Mouse (Mus musculus): ENCODE results near the gene Rtl6. TPM values are rescaled to one million over a fixed set of nuclear protein-coding genes. Genes with fewer than 3 reads are reported as not detected.

Gene Rtl6
- polyA plus RNA-seq, 1 experiment from 2014 or later, result 14.2 TPM

DNA sequence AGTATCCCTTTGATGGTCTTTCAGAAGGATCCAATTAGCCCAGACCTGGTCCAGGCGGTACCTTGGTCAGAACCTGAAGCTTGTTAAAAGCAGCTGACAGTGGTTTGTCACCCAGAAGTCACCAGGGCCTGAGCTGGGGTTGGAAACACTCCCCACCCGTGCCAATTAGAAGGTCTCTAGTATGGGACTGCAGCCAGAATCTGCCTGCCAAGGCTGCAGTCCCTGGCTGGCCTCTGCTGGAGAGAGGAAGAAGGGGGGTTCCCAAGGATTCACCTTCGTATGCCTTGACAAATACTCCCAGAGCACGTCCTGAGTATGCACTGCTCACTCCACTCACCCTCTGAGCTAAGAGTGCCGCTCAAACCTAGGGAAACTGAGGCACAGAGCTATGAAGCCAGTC, 34.6 kb upstream of the Rtl6 start:
- ATAC-seq (ENCODE audit: insufficient number of reproducible peaks, low FRiP score, low TSS enrichment, low read depth) (no peak), DNase-seq (ENCODE audit: low spot score) (no peak)
- Histone ChIP-seq H3K27me3 (ENCODE audit: control insufficient read depth, insufficient read depth, low read length) (no peaks in the 10 kb centered on the region), H3K4me2 (ENCODE audit: low read depth, severe bottlenecking) (no peak overlapping the region), H3K27ac (replicated peaks; ENCODE audit: low read depth, low read length) (no peak overlapping the region), H3K4me3 (ENCODE audit: low read depth, low read length) (no peak overlapping the region), H3K9ac (ENCODE audit: low read length) (no peak overlapping the region), H3K4me1 (ENCODE audit: control insufficient read depth, insufficient read depth, low read length) (peaks cover 21% of the 10 kb centered on the region), H3K36me3 (ENCODE audit: control insufficient read depth, insufficient read depth, low read length) (no peaks in the 10 kb centered on the region), H3K9me3 (ENCODE audit: control insufficient read depth, low read length) (no peaks in the 10 kb centered on the region)
- 54% methylated on average over 5 of the region's 5 CpGs for WGBS

DNA sequence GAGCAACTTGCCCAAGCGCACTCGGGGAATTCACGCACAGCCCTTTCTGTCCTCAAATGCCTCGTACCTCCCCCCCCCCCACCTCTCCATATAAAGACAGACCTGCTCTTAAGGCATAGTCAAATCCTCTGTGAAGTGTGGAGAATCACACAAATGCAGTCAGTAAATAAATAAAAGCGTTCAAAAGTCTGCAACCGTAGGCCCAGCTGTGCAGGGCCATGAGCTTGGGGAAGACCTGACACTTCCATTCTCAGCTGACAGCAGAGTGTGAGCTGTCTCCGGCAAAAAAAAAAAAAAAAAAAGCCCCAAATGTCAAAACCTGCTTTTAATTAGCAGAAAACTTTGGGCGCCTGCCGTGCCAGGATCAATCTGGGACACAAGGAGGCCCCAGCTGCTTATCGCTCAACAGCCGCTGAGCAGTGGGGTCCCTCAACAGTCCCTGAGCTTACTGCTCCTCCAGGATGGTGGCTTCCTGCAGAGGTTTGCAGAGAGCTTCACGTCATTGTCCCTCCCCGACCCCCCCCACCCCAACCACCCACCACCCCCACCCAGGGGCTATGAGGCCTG, 34.0 kb upstream of the Rtl6 start:
- Histone ChIP-seq H3K36me3 (ENCODE audit: control insufficient read depth, insufficient read depth, low read length) (no peaks in the 10 kb centered on the region), H3K27me3 (ENCODE audit: control insufficient read depth, insufficient read depth, low read length) (no peaks in the 10 kb centered on the region), H3K4me1 (ENCODE audit: control insufficient read depth, insufficient read depth, low read length) (peaks cover 21% of the 10 kb centered on the region), H3K4me2 (ENCODE audit: low read depth, severe bottlenecking) (no peak overlapping the region), H3K9me3 (ENCODE audit: control insufficient read depth, low read length) (no peaks in the 10 kb centered on the region), H3K9ac (ENCODE audit: low read length) (no peak overlapping the region), H3K27ac (replicated peaks; ENCODE audit: low read depth, low read length) (no peak overlapping the region), H3K4me3 (ENCODE audit: low read depth, low read length) (no peak overlapping the region)
- no peak for ATAC-seq (ENCODE audit: insufficient number of reproducible peaks, low FRiP score, low TSS enrichment, low read depth)
- 12% methylated on average over 13 of the region's 13 CpGs for WGBS
- DNase-seq (ENCODE audit: low spot score), result no peak

DNA sequence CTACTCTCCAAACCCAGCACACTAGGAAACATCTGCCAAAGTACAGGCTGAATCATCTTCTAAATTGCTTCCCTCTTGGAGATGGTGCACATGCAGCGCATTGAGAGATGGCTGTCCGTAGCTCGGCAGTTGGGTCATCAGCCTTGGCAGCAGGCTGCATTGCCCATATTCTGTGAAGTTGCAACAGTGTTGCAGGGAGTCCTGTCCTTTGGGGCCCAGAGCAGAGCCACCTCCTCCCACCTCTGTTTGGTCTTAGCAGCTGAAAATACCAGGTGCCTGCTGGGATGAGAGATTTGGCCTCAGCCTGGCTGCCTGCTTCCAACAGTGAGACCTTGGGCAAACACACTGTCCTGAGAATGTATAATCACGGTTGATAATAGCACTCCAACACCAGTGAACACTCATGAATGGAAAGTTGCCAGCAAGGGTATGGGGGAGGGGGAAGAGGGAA, 30.8 kb upstream of the Rtl6 start:
- WGBS, result 67% methylated on average over 4 of the region's 4 CpGs
- H3K4me3 ChIP-seq (ENCODE audit: low read depth, low read length), result no peak overlapping the region
- DNase-seq (ENCODE audit: low spot score) (no peak), ATAC-seq (ENCODE audit: insufficient number of reproducible peaks, low FRiP score, low TSS enrichment, low read depth) (no peak)
- H3K4me1 ChIP-seq (ENCODE audit: control insufficient read depth, insufficient read depth, low read length), result peaks cover 14% of the 10 kb centered on the region
- H3K9me3 ChIP-seq (ENCODE audit: control insufficient read depth, low read length), result no peaks in the 10 kb centered on the region
- H3K27me3 ChIP-seq (ENCODE audit: control insufficient read depth, insufficient read depth, low read length), result no peaks in the 10 kb centered on the region
- no peak overlapping the region for H3K9ac ChIP-seq (ENCODE audit: low read length)
- H3K36me3 ChIP-seq (ENCODE audit: control insufficient read depth, insufficient read depth, low read length), result no peaks in the 10 kb centered on the region
- H3K4me2 ChIP-seq (ENCODE audit: low read depth, severe bottlenecking), result no peak overlapping the region
- H3K27ac ChIP-seq (replicated peaks; ENCODE audit: low read depth, low read length), result no peak overlapping the region

DNA sequence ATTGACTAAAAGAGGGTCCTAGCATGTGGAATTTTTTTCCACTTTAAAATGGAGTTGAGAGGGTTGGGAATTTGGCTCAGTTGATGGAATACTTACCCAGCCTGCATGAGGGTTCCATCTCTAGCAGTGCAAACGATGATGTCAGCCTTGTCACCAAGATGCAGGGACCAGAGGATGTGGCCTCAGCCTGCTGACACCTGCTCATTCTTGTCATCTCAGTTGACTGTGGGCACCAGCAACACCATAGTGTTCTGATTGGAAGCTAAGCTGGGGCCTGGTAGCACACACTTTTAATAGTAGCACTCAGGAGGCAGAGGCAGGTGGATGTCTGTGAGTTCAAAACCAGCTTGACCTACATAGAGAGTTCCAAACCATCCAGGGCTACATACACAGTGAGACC, 21.0 kb upstream of the Rtl6 start:
- ATAC-seq (ENCODE audit: insufficient number of reproducible peaks, low FRiP score, low TSS enrichment, low read depth) (no peak), DNase-seq (ENCODE audit: low spot score) (no peak)
- Histone ChIP-seq H3K4me3 (ENCODE audit: low read depth, low read length) (no peak overlapping the region), H3K27me3 (ENCODE audit: control insufficient read depth, insufficient read depth, low read length) (no peaks in the 10 kb centered on the region), H3K9me3 (ENCODE audit: control insufficient read depth, low read length) (0 out of 2 replicates have a peak, but pooled peaks cover 2% of the 10 kb centered on the region), H3K4me1 (ENCODE audit: control insufficient read depth, insufficient read depth, low read length) (no peaks in the 10 kb centered on the region), H3K36me3 (ENCODE audit: control insufficient read depth, insufficient read depth, low read length) (no peaks in the 10 kb centered on the region), H3K4me2 (ENCODE audit: low read depth, severe bottlenecking) (no peak overlapping the region), H3K27ac (replicated peaks; ENCODE audit: low read depth, low read length) (no peak overlapping the region), H3K9ac (ENCODE audit: low read length) (no peak overlapping the region)
- 76% methylated on average over 1 of the region's 1 CpGs for WGBS

DNA sequence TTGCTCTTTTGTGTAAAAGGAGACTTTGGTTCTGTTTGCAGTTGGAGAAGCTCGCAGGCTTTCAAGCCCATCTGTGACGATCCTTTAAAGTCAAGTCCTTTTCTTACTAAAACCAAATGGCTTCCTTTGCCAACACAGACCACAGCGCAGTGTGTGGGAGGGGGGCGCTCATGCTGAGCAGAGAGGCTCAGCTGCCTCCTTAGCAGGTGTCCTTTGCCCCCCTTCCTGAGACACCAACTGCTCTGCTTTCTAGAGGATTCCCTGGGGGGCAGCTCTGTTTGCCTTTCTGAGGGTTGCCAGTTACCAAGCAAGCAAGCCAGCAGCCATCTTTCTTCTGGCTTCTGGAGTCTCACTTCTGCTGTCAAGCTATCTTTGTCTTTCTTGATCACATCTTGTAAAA, 19.4 kb upstream of the Rtl6 start:
- Histone ChIP-seq H3K27me3 (ENCODE audit: control insufficient read depth, insufficient read depth, low read length) (no peaks in the 10 kb centered on the region), H3K4me3 (ENCODE audit: low read depth, low read length) (no peak overlapping the region), H3K4me2 (ENCODE audit: low read depth, severe bottlenecking) (no peak overlapping the region), H3K27ac (replicated peaks; ENCODE audit: low read depth, low read length) (no peak overlapping the region), H3K9me3 (ENCODE audit: control insufficient read depth, low read length) (0 out of 2 replicates have a peak, but pooled peaks cover 2% of the 10 kb centered on the region), H3K36me3 (ENCODE audit: control insufficient read depth, insufficient read depth, low read length) (no peaks in the 10 kb centered on the region), H3K4me1 (ENCODE audit: control insufficient read depth, insufficient read depth, low read length) (no peaks in the 10 kb centered on the region), H3K9ac (ENCODE audit: low read length) (no peak overlapping the region)
- ATAC-seq (ENCODE audit: insufficient number of reproducible peaks, low FRiP score, low TSS enrichment, low read depth), result no peak
- 52% methylated on average over 4 of the region's 4 CpGs for WGBS
- no peak for DNase-seq (ENCODE audit: low spot score)

DNA sequence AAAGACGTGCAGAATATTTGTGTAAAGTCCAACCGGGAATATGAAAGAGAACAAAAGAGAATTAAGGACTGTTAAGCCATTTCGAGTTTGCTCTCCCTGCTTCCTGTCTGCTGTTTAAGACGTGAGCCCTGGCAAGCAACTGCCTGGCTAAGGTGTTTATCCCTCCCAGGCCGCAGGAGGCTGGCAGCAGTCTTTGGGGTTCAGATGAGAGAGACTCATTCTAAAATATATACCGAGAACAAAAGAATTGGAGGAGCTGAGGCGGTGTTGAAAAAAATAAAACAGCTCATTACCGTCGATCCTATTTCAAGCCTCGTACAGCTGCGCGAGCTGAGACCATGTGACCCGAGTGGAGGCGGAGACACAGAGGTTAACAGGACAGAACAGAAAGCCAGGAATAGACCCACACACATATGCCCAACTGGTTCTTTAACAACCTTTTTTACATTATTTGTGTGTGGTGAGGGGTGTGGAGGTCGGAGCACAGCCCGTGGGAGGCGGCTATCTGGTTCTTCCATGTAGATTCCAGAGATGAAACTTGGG, 9.0 kb upstream of the Rtl6 start:
- 52% methylated on average over 17 of the region's 17 CpGs for WGBS
- DNase-seq (ENCODE audit: low spot score), result peak; percentile 40

DNA sequence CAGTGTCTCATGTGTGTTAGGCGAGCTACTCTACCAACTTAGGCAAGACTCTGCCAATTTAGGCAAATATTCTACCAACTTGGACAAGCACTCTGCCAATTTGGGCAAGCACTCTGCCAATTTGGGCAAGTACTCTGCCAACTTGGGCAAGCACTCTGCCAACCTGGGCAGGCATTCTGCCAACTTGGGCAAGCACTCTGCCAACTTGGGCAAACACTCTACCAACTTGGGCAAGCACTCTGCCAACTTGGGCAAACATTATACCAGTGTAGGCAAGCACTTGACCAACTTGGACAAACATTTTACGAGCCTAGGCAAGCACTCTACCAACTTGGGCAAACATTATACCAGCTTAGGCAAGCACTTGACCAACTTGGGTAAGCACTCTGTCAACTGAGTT, 3.9 kb upstream of the Rtl6 start:
- DNase-seq (ENCODE audit: low spot score), result no peak
- Histone ChIP-seq H3K27ac (replicated peaks; ENCODE audit: low read depth, low read length) (no peak overlapping the region), H3K4me2 (ENCODE audit: low read depth, severe bottlenecking) (no peak overlapping the region), H3K9me3 (ENCODE audit: control insufficient read depth, low read length) (no peaks in the 10 kb centered on the region), H3K4me3 (ENCODE audit: low read depth, low read length) (no peak overlapping the region), H3K4me1 (ENCODE audit: control insufficient read depth, insufficient read depth, low read length) (peaks cover 2% of the 10 kb centered on the region; the same call in 1 of the 2 replicates), H3K9ac (ENCODE audit: low read length) (no peak overlapping the region), H3K36me3 (ENCODE audit: control insufficient read depth, insufficient read depth, low read length) (0 out of 2 replicates have a peak, but pooled peaks cover 2% of the 10 kb centered on the region), H3K27me3 (ENCODE audit: control insufficient read depth, insufficient read depth, low read length) (no peaks in the 10 kb centered on the region)
- no peak for ATAC-seq (ENCODE audit: insufficient number of reproducible peaks, low FRiP score, low TSS enrichment, low read depth)
- WGBS, result 79% methylated on average over 2 of the region's 2 CpGs

More for the DNA sequence above, 9.0 kb upstream of the Rtl6 start:
- H3K27me3 ChIP-seq (ENCODE audit: control insufficient read depth, insufficient read depth, low read length), result no peaks in the 10 kb centered on the region
- no peak overlapping the region for H3K4me3 ChIP-seq (ENCODE audit: low read depth, low read length)
- ATAC-seq (ENCODE audit: insufficient number of reproducible peaks, low FRiP score, low TSS enrichment, low read depth), result no peak
- H3K9me3 ChIP-seq (ENCODE audit: control insufficient read depth, low read length), result no peaks in the 10 kb centered on the region
- no peak overlapping the region for H3K27ac ChIP-seq (replicated peaks; ENCODE audit: low read depth, low read length)
- no peaks in the 10 kb centered on the region for H3K4me1 ChIP-seq (ENCODE audit: control insufficient read depth, insufficient read depth, low read length)
- no peaks in the 10 kb centered on the region for H3K36me3 ChIP-seq (ENCODE audit: control insufficient read depth, insufficient read depth, low read length)
- H3K4me2 ChIP-seq (ENCODE audit: low read depth, severe bottlenecking), result no peak overlapping the region
- H3K9ac ChIP-seq (ENCODE audit: low read length), result no peak overlapping the region

DNA sequence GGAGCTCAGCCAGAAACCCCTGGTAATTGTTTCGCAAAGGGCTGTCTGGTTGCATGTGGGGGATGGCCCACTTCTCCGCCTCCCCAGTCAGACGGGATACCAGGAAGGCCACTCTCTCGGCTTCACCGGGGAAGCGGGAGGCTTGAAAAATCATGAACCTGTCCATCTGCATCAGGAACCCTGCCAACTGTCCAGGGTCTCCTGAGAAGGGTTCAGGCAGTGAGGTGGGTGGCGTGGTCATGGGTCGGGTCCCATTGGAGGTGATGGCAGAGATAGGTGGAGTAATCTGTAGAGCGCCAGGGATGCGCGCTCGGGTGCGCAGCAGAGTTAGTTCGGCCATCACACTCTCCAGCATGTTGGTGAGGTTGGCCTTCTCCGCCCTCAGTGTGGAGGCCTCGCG, 949 bp downstream of the Rtl6 start:
- DNase-seq (ENCODE audit: low spot score), result no peak
- WGBS, result 96% methylated on average over 17 of the region's 17 CpGs
- Histone ChIP-seq H3K4me2 (ENCODE audit: low read depth, severe bottlenecking) (peak overlapping the region; percentile 79; the same call in 1 of the 2 replicates), H3K27me3 (ENCODE audit: control insufficient read depth, insufficient read depth, low read length) (no peaks in the 10 kb centered on the region), H3K4me1 (ENCODE audit: control insufficient read depth, insufficient read depth, low read length) (peaks cover 2% of the 10 kb centered on the region; the same call in 1 of the 2 replicates), H3K36me3 (ENCODE audit: control insufficient read depth, insufficient read depth, low read length) (peaks cover 7% of the 10 kb centered on the region; the same call in 1 of the 2 replicates), H3K9ac (ENCODE audit: low read length) (peak overlapping the region; percentile 78; the same call in 1 of the 2 replicates), H3K27ac (replicated peaks; ENCODE audit: low read depth, low read length) (no peak overlapping the region), H3K9me3 (ENCODE audit: control insufficient read depth, low read length) (no peaks in the 10 kb centered on the region), H3K4me3 (ENCODE audit: low read depth, low read length) (peak overlapping the region; percentile 76)
- ATAC-seq (ENCODE audit: insufficient number of reproducible peaks, low FRiP score, low TSS enrichment, low read depth), result no peak

All from limb, embryonic 11.5 days (tissue).